Mouse (Mus musculus): ENCODE data around the gene Ddah2. TPM values are rescaled to one million over a fixed set of nuclear protein-coding genes. Genes with fewer than 3 reads are reported as not detected.

Gene Ddah2
- polyA plus RNA-seq, 1 experiment from 2014 or later, result 543 TPM

DNA sequence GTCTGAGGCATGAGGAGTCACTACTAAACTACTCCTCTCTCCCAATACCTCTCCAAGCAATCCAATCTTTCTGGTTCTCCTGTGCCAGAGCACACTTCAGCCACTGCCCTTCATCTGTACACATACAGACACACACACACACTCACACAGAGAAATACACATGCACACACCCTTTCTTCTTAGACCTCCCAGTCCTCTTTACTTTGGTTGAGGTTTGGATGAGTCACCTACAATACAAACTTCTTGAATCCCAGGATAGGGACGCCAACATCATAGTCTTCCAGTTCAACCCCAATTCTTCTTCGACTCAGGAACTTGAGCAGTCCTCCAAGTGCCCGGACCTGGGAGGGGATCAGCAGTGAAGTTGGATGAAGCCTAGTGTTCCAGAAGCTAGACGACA lies 15.0 kb upstream of the Ddah2 start:
- no peak for DNase-seq (ENCODE audit: low spot score)
- no peak overlapping the region for H3K4me3 ChIP-seq (ENCODE audit: low read depth, low read length)
- H3K4me2 ChIP-seq (ENCODE audit: low read depth, low read length), result no peak overlapping the region
- H3K36me3 ChIP-seq (replicated peaks; ENCODE audit: control insufficient read depth, insufficient read depth, low read depth, low read length), result no peaks in the 10 kb centered on the region
- no peak overlapping the region for H3K27ac ChIP-seq (replicated peaks; ENCODE audit: low read depth, low read length)
- WGBS, result 86% methylated on average over 4 of the region's 4 CpGs
- H3K27me3 ChIP-seq (ENCODE audit: control insufficient read depth, insufficient read depth, low read length), result no peaks in the 10 kb centered on the region
- no peak for ATAC-seq (replicated peaks; ENCODE audit: insufficient number of reproducible peaks, low FRiP score, low TSS enrichment, low read depth)
- H3K9me3 ChIP-seq (replicated peaks; ENCODE audit: control insufficient read depth, low read length), result no peaks in the 10 kb centered on the region
- no peaks in the 10 kb centered on the region for H3K4me1 ChIP-seq (ENCODE audit: control insufficient read depth, insufficient read depth, low read length)
- H3K9ac ChIP-seq (replicated peaks; ENCODE audit: low read length), result no peak overlapping the region

DNA sequence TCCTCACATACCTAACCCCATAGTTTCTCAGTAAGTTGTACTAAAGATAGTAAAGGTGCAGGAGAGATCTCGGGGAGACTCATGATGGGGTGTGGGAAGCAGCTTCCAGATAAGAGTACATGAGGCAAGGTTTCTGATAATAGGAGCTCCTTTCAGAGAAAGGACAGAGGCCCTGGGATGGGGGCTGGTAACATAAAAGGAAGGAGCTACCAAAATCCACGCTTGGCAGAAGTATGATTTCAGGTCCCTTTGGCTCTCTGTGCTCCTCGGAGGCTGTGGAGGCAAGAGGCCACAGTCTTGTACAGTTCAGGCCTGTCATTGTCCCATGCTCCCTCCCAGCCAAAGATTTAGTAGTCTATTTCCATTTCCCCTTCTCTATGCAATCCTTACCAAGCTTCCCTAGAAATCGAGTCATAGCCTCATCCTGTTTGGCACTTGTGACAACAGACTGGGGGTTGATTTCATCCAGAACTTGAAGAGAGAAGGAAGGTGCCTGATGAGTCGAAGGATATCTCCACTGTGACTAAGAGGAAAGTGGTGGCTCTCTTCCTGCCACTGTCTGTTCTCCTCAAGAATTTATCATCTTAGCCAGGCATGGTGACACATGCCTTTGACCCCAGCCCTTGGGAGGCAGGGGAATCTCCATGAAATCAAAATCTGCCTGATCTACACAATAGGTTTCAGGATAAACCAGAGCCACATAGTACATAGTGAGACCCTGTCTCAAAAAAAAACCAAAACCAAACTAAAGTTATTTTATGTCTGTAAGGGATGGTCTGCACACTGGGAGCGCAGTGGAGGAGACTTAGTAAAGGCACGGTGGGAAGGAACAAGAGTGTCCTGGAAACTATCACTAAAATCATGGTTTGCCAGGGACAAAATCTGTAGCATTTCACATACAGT lies 13.7 kb upstream of the Ddah2 start:
- no peak for ATAC-seq (replicated peaks; ENCODE audit: insufficient number of reproducible peaks, low FRiP score, low TSS enrichment, low read depth)
- Histone ChIP-seq H3K4me3 (ENCODE audit: low read depth, low read length) (peak overlapping the region; percentile 41; the same call in 1 of the 2 replicates), H3K36me3 (replicated peaks; ENCODE audit: control insufficient read depth, insufficient read depth, low read depth, low read length) (no peaks in the 10 kb centered on the region), H3K27me3 (ENCODE audit: control insufficient read depth, insufficient read depth, low read length) (no peaks in the 10 kb centered on the region), H3K27ac (replicated peaks; ENCODE audit: low read depth, low read length) (no peak overlapping the region), H3K4me2 (ENCODE audit: low read depth, low read length) (peak overlapping the region; percentile 87; the same call in 1 of the 2 replicates), H3K9me3 (replicated peaks; ENCODE audit: control insufficient read depth, low read length) (no peaks in the 10 kb centered on the region), H3K4me1 (ENCODE audit: control insufficient read depth, insufficient read depth, low read length) (no peaks in the 10 kb centered on the region; the same call in 1 of the 2 replicates), H3K9ac (replicated peaks; ENCODE audit: low read length) (no peak overlapping the region)
- WGBS, result 92% methylated on average over 7 of the region's 7 CpGs
- DNase-seq (ENCODE audit: low spot score), result no peak

DNA sequence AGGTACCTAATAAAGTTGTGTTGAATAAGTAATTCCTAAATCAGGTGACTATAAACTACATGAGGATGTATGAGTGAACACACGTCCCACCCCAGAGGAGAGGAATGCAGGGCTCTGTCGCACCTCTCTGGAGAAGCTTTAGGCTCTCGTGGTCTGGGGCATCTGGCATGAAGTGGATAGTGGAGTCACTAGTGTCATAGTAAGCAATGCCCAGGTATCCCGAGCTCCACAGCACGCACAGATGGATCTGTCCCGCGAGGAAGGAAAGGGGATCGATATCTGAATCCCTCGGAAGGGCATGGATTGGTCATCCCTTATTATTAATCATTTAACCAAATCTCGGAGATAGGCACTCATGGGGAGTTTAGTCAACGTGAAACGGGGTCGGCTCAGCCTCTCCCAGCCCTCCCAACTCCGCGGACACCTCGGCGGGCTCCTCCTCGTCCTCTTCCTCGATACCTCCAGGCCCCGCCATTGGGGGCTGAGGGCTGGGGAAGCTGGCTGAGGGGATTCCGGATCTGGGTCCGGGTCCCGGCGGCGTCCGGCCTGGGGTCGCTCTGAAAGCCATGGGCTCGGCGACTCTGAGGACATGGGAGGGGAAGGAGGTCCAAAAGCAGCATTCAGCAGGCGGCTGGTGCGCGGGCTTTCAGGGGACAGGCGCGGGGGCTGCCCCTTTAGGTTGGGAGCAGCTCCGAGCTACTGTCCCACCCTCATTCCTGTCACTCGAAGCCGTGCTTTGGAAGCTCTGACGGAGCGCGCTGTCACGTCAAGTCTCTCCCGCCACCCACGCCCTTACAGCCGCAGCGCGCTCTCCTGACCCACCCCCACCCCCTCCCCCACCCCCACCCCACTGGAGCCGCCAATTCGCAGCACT lies 12.8 kb upstream of the Ddah2 start:
- no peak for DNase-seq (ENCODE audit: low spot score)
- peak; percentile 71 for ATAC-seq (replicated peaks; ENCODE audit: insufficient number of reproducible peaks, low FRiP score, low TSS enrichment, low read depth)
- H3K27me3 ChIP-seq (ENCODE audit: control insufficient read depth, insufficient read depth, low read length), result no peaks in the 10 kb centered on the region
- whole genome bisulfite sequencing, result 7% methylated on average over 46 of the region's 48 CpGs
- peak overlapping the region; percentile 48; the same call in 1 of the 2 replicates for H3K27ac ChIP-seq (replicated peaks; ENCODE audit: low read depth, low read length)
- H3K9ac ChIP-seq (replicated peaks; ENCODE audit: low read length), result peak overlapping the region; percentile 80
- H3K36me3 ChIP-seq (replicated peaks; ENCODE audit: control insufficient read depth, insufficient read depth, low read depth, low read length), result no peaks in the 10 kb centered on the region
- H3K4me3 ChIP-seq (ENCODE audit: low read depth, low read length), result peak overlapping the region; percentile 41
- no peaks in the 10 kb centered on the region for H3K9me3 ChIP-seq (replicated peaks; ENCODE audit: control insufficient read depth, low read length)
- H3K4me1 ChIP-seq (ENCODE audit: control insufficient read depth, insufficient read depth, low read length), result no peaks in the 10 kb centered on the region; the same call in 1 of the 2 replicates
- H3K4me2 ChIP-seq (ENCODE audit: low read depth, low read length), result peak overlapping the region; percentile 87

DNA sequence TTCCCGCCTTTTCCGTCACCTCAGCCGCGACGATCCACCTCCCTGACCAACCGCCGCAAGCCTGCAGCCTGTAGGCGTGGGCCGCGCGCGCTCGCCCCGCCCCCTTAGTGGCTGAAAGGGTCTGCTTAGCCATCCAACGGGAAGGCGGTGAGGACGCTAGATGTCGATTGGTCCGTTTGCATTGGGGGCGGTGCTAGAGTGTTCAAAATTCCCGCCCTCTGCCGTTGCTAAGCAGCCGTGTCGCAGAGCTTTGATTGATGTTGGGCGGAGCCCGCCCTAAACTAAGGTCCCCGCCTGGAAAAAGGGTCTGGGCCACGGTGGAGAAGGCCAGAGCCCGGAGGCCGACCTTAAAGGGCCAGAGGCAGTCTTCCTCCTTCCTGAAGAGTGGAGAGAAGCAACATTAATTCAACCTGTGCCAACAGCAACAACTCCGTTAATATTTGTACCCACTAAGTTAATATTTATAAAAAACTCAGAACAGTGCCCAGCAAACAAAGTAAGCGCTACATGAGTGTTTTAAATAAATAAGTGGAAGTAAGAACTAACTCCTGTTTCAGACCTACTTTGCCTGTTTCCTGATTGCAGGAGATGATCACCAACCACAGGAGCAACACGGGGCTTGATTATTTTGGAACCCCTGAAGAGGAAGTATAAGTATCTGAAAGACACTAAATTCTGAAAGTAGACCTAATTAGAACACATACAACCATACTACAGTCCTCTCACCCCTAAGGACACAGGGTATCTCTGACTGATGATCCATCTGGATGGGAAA lies 12.0 kb upstream of the Ddah2 start, which contains the start of gene Msh5:
Gene Msh5, minus strand, starts transcription at position 65 of the 775 bp plus-strand sequence.
- peak; percentile 97 for ATAC-seq (replicated peaks; ENCODE audit: insufficient number of reproducible peaks, low FRiP score, low TSS enrichment, low read depth)
- H3K9me3 ChIP-seq (replicated peaks; ENCODE audit: control insufficient read depth, low read length), result no peaks in the 10 kb centered on the region
- no peaks in the 10 kb centered on the region; the same call in 1 of the 2 replicates for H3K4me1 ChIP-seq (ENCODE audit: control insufficient read depth, insufficient read depth, low read length)
- H3K4me2 ChIP-seq (ENCODE audit: low read depth, low read length), result peak within 1 kb of the TSS; percentile 87
- H3K4me3 ChIP-seq (ENCODE audit: low read depth, low read length), result peak within 1 kb of the TSS; percentile 41
- peak within 1 kb of the TSS; percentile 80 for H3K9ac ChIP-seq (replicated peaks; ENCODE audit: low read length)
- H3K36me3 ChIP-seq (replicated peaks; ENCODE audit: control insufficient read depth, insufficient read depth, low read depth, low read length), result no peaks in the 10 kb centered on the region
- WGBS, result 3% methylated on average over 31 of the region's 33 CpGs
- H3K27ac ChIP-seq (replicated peaks; ENCODE audit: low read depth, low read length), result peak within 1 kb of the TSS; percentile 48; the same call in 1 of the 2 replicates
- DNase-seq (ENCODE audit: low spot score), result peak; percentile 100
- H3K27me3 ChIP-seq (ENCODE audit: control insufficient read depth, insufficient read depth, low read length), result no peaks in the 10 kb centered on the region

- H3K4me2 ChIP-seq (ENCODE audit: low read depth, low read length), result no peak overlapping the region
- H3K4me1 ChIP-seq (ENCODE audit: control insufficient read depth, insufficient read depth, low read length), result peaks cover 2% of the 10 kb centered on the region
- no peak for ATAC-seq (replicated peaks; ENCODE audit: insufficient number of reproducible peaks, low FRiP score, low TSS enrichment, low read depth)
- no peaks in the 10 kb centered on the region for H3K27me3 ChIP-seq (ENCODE audit: control insufficient read depth, insufficient read depth, low read length)
- H3K36me3 ChIP-seq (replicated peaks; ENCODE audit: control insufficient read depth, insufficient read depth, low read depth, low read length), result no peaks in the 10 kb centered on the region
- no peak for DNase-seq (ENCODE audit: low spot score)
- 0 out of 2 replicates have a peak overlapping the region, but pooled peaks have one; percentile 29 for H3K27ac ChIP-seq (replicated peaks; ENCODE audit: low read depth, low read length)
- 43% methylated on average over 1 of the region's 1 CpGs for WGBS
- no peaks in the 10 kb centered on the region for H3K9me3 ChIP-seq (replicated peaks; ENCODE audit: control insufficient read depth, low read length)
- no peak overlapping the region for H3K4me3 ChIP-seq (ENCODE audit: low read depth, low read length)
- no peak overlapping the region for H3K9ac ChIP-seq (replicated peaks; ENCODE audit: low read length)
These were observed 11.1 kb upstream of the Ddah2 start for GRCm38 (mm10) chr17:35047688-35048087.

- Histone ChIP-seq H3K36me3 (replicated peaks; ENCODE audit: control insufficient read depth, insufficient read depth, low read depth, low read length) (no peaks in the 10 kb centered on the region; the same call in 1 of the 2 replicates), H3K4me3 (ENCODE audit: low read depth, low read length) (no peak overlapping the region), H3K4me2 (ENCODE audit: low read depth, low read length) (no peak overlapping the region), H3K4me1 (ENCODE audit: control insufficient read depth, insufficient read depth, low read length) (peaks cover 2% of the 10 kb centered on the region), H3K9ac (replicated peaks; ENCODE audit: low read length) (0 out of 2 replicates have a peak overlapping the region, but pooled peaks have one; percentile 3), H3K9me3 (replicated peaks; ENCODE audit: control insufficient read depth, low read length) (no peaks in the 10 kb centered on the region), H3K27me3 (ENCODE audit: control insufficient read depth, insufficient read depth, low read length) (no peaks in the 10 kb centered on the region), H3K27ac (replicated peaks; ENCODE audit: low read depth, low read length) (peak overlapping the region; percentile 29; the same call in 1 of the 2 replicates)
- 38% methylated on average over 11 of the region's 11 CpGs for WGBS
- DNase-seq (ENCODE audit: low spot score), result no peak
- no peak for ATAC-seq (replicated peaks; ENCODE audit: insufficient number of reproducible peaks, low FRiP score, low TSS enrichment, low read depth)
These were observed 10.5 kb upstream of the Ddah2 start for GRCm38 (mm10) chr17:35048149-35048931.
